Mouse (Mus musculus) CH12.LX (cell line): ENCODE measurements at regions not wholly inside any gene's neighbourhood (a gene's known extent, or its start where the extent isn't known, plus 50 kb on each side); places are given as distances from the start of the nearest gene placed in this dataset.

Source experiments
- DNase-seq: peaks from one replicate; pipeline ENCODE4 v3.0.0-alpha.2; 2013; ENCODE audit errors: extremely low read depth
- H3K27ac ChIP-seq: 2 replicates; pipeline ENCODE4 v1.5.1; 2012; ENCODE audit warnings: low read depth, mild to moderate bottlenecking, control low read depth, moderate library complexity; ENCODE audit not compliant: insufficient read depth
- H3K27me3 ChIP-seq: replicated peaks from 2 replicates; pipeline ENCODE3; 2012; ENCODE audit warnings: inconsistent platforms
- H3K36me3 ChIP-seq, 2 experiments: replicated peaks in 1 of 2; 2 replicates each; pipeline versions ENCODE3 to v1.6.1; 2012; ENCODE audit warnings: inconsistent platforms in 1 of 2, low read length in 1 of 2, mild to moderate bottlenecking in 1 of 2, mixed read lengths in 1 of 2, moderate library complexity in 1 of 2; ENCODE audit not compliant: control insufficient read depth in 1 of 2, insufficient read depth in 1 of 2
- H3K4me1 ChIP-seq, 2 experiments: 2 replicates each; pipeline ENCODE4 v1.6.1; 2012; ENCODE audit warnings: inconsistent platforms in 1 of 2, moderate library complexity in 1 of 2; ENCODE audit not compliant: insufficient read depth in 2 of 2, control insufficient read depth in 1 of 2
- H3K4me2 ChIP-seq: 2 replicates; pipeline ENCODE4 v1.6.1; 2012; ENCODE audit warnings: low read depth, mild to moderate bottlenecking, control low read depth; ENCODE audit not compliant: poor library complexity, insufficient read depth, severe bottlenecking
- H3K4me3 ChIP-seq, 3 experiments: fragments of 150-350 bp in 1 of 3; sonication (generic) in 1 of 3; replicated peaks in 1 of 3; 2 replicates each; pipeline versions ENCODE3 to v1.5.1; 2011 to 2012; ENCODE audit warnings: low read depth in 2 of 3, low read length in 2 of 3, mild to moderate bottlenecking in 2 of 3, moderate library complexity in 2 of 3, control low read depth in 1 of 3, improper control_type of control experiment in 1 of 3, inconsistent platforms in 1 of 3, mixed read lengths in 1 of 3; ENCODE audit not compliant: poor library complexity in 1 of 3
- H3K79me2 ChIP-seq: replicated peaks from 2 replicates; pipeline ENCODE4 v1.6.1; 2012; ENCODE audit warnings: mild to moderate bottlenecking, moderate library complexity; ENCODE audit not compliant: control insufficient read depth, poor library complexity, insufficient read depth, severe bottlenecking; ENCODE audit errors: extremely low read depth
- H3K9ac ChIP-seq: 2 replicates; pipeline ENCODE4 v1.6.1; 2012; ENCODE audit warnings: low read depth, mild to moderate bottlenecking, control low read depth, moderate library complexity; ENCODE audit not compliant: insufficient read depth
- H3K9me3 ChIP-seq: replicated peaks from 2 replicates; pipeline ENCODE3; 2012; ENCODE audit warnings: low read length, inconsistent platforms, mixed read lengths
- CHD1 ChIP-seq: IDR thresholded peaks from 2 replicates; pipeline ENCODE4 v1.6.1; 2012; ENCODE audit warnings: low read depth, low read length, improper control_type of control experiment, inconsistent platforms
- CTCF ChIP-seq, 2 experiments: IDR thresholded peaks in 1 of 2; conservative IDR thresholded peaks in 1 of 2; 2 replicates each; pipeline ENCODE4 v1.5.1; 2011 to 2012; ENCODE audit warnings: low read depth in 2 of 2, low read length in 2 of 2, improper control_type of control experiment in 1 of 2, inconsistent platforms in 1 of 2, mild to moderate bottlenecking in 1 of 2, moderate library complexity in 1 of 2
- E2F4 ChIP-seq: IDR thresholded peaks from 2 replicates; pipeline ENCODE4 v1.6.1; 2011; ENCODE audit warnings: low read depth, low read length, improper control_type of control experiment; ENCODE audit not compliant: insufficient replicate concordance
- EP300 ChIP-seq: IDR thresholded peaks from 2 replicates; pipeline ENCODE4 v1.6.1; 2011; ENCODE audit warnings: low read length, improper control_type of control experiment
- ETS1 ChIP-seq: conservative IDR thresholded peaks from 2 replicates; pipeline ENCODE4 v1.6.1; 2012; ENCODE audit warnings: low read depth, mild to moderate bottlenecking, inconsistent platforms, low read length, improper control_type of control experiment, moderate library complexity
- GABPA ChIP-seq: IDR thresholded peaks from 2 replicates; pipeline ENCODE4 v1.6.1; 2012; ENCODE audit warnings: low read depth, low read length, improper control_type of control experiment, inconsistent platforms; ENCODE audit not compliant: insufficient replicate concordance
- JUN ChIP-seq: IDR thresholded peaks from 2 replicates; pipeline ENCODE4 v1.6.1; 2011; ENCODE audit warnings: low read depth, mild to moderate bottlenecking, low read length, improper control_type of control experiment, moderate library complexity; ENCODE audit not compliant: insufficient read depth
- MAFK ChIP-seq: IDR thresholded peaks from 2 replicates; pipeline ENCODE4 v1.6.1; 2011; ENCODE audit warnings: low read length, improper control_type of control experiment; ENCODE audit not compliant: insufficient replicate concordance
- MAX ChIP-seq: IDR thresholded peaks from 2 replicates; pipeline ENCODE4 v1.6.1; 2011; ENCODE audit warnings: low read length, improper control_type of control experiment
- MAZ ChIP-seq: IDR thresholded peaks from 2 replicates; pipeline ENCODE4 v1.6.1; 2012; ENCODE audit warnings: low read depth, mild to moderate bottlenecking, inconsistent platforms, low read length, improper control_type of control experiment, moderate library complexity
- MEF2A ChIP-seq: IDR thresholded peaks from 2 replicates; pipeline ENCODE4 v1.6.1; 2014; ENCODE audit warnings: low read depth, mild to moderate bottlenecking, inconsistent platforms, low read length, improper control_type of control experiment, borderline replicate concordance
- MXI1 ChIP-seq: IDR thresholded peaks from 2 replicates; pipeline ENCODE4 v1.6.1; 2011; ENCODE audit warnings: mild to moderate bottlenecking, low read depth, low read length, improper control_type of control experiment
- MYC ChIP-seq: IDR thresholded peaks from 2 replicates; pipeline ENCODE4 v1.6.1; 2011; ENCODE audit warnings: low read depth, mild to moderate bottlenecking, improper control_type of control experiment, low read length
- NELFE ChIP-seq: IDR thresholded peaks from 2 replicates; pipeline ENCODE4 v1.6.1; 2011; ENCODE audit warnings: low read depth, low read length, improper control_type of control experiment
- NRF1 ChIP-seq: IDR thresholded peaks from 2 replicates; pipeline ENCODE4 v1.6.1; 2014; ENCODE audit warnings: low read depth, mild to moderate bottlenecking, inconsistent platforms, low read length, improper control_type of control experiment, moderate library complexity
- POLR2A ChIP-seq: IDR thresholded peaks from 2 replicates; pipeline ENCODE4 v1.6.1; 2011; ENCODE audit warnings: low read depth, mild to moderate bottlenecking, improper control_type of control experiment, low read length
- SMC3 ChIP-seq: IDR thresholded peaks from 2 replicates; pipeline ENCODE4 v1.6.1; 2011; ENCODE audit warnings: low read depth, low read length, improper control_type of control experiment
- TBP ChIP-seq: conservative IDR thresholded peaks from 2 replicates; pipeline ENCODE4 v1.6.1; 2011; ENCODE audit warnings: low read depth, low read length, improper control_type of control experiment
- TCF12 ChIP-seq: IDR thresholded peaks from 2 replicates; pipeline ENCODE4 v1.6.1; 2014; ENCODE audit warnings: low read depth, mild to moderate bottlenecking, inconsistent platforms, low read length, improper control_type of control experiment
- USF1 ChIP-seq: IDR thresholded peaks from 2 replicates; pipeline ENCODE4 v1.6.1; 2014; ENCODE audit warnings: low read depth, mild to moderate bottlenecking, inconsistent platforms, low read length, improper control_type of control experiment
- USF2 ChIP-seq: conservative IDR thresholded peaks from 2 replicates; pipeline ENCODE4 v1.6.1; 2011; ENCODE audit warnings: low read depth, low read length, improper control_type of control experiment
- ZKSCAN1 ChIP-seq: IDR thresholded peaks from 2 replicates; pipeline ENCODE4 v1.6.1; 2012; ENCODE audit warnings: low read depth, inconsistent platforms, low read length, improper control_type of control experiment, borderline replicate concordance
- ZNF384 ChIP-seq: IDR thresholded peaks from 2 replicates; pipeline ENCODE4 v1.6.1; 2012; ENCODE audit warnings: low read depth, low read length, improper control_type of control experiment, inconsistent platforms
- dilution Hi-C: fragments of 300-500 bp; cut with MboI; formaldehyde crosslinking; loops from 2 replicates; pipeline ENCODE4 v1.14.3; 2020; ENCODE audit warnings: low sequenced_read_pairs; ENCODE audit not compliant: extremely low pct_unique_long_range_greater_than_20kb, extremely low pct_ligation_motif_present
- in situ Hi-C: fragments of 300-500 bp; cut with MboI; formaldehyde crosslinking; loops from 3 replicates; pipeline ENCODE4 v1.14.3; 2019; ENCODE audit warnings: low sequenced_read_pairs, low pct_ligation_motif_present, low pct_unique_long_range_greater_than_20kb, mixed read lengths

DNA sequence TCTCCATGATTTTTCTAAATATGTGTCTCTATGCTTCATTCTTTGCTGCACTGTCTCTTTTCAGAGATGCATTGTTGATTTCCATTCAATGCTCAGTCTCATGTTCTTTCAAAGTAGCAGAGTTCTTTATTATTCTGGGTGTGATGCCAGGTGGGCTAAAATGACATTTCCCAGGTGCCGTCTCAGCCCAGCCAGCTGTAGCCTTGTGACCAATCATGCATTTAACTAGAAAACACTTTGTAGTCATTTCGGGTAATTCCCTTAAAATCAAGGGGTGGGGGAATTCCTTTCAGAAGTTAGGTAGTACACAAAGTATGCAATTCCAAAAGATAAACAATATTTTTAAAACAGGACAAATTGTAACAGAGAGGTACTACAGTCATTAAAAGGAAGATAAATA is 70.2 kb upstream of the Slc13a1 start:
- Histone ChIP-seq H3K4me2 (no peak overlapping the region), H3K4me3 (no peak overlapping the region), H3K36me3 (no peaks in the 10 kb centered on the region), H3K79me2 (no peaks in the 10 kb centered on the region), H3K27ac (no peak overlapping the region), H3K9ac (no peak overlapping the region), H3K9me3 (peaks cover 8% of the 10 kb centered on the region), H3K27me3 (no peaks in the 10 kb centered on the region), H3K4me1 (peaks cover 0 to 33% of the 10 kb centered on the region in 2 experiments; a peak in 2 of 4 replicates)
- DNase-seq: peak; percentile 19
- in situ Hi-C loops: no loop called here
- TF ChIP-seq NRF1 (no peak), EP300 (peak; percentile 48; the same call in 1 of the 2 replicates), POLR2A (no peak), ETS1 (peak; percentile 51), TCF12 (0 out of 2 replicates have a peak, but pooled peaks have one; percentile 44), NELFE (no peak), USF2 (no peak), MXI1 (no peak), ZNF384 (no peak), CTCF (conservative IDR thresholded peaks at IDR 0.05 in 1 of 2, IDR thresholded peaks at IDR 0.05 in 1 of 2; ENCODE audit: low read depth in 2 of 2, low read length in 2 of 2) (no peak), ZKSCAN1 (no peak)
- dilution Hi-C loops: no loop called here

DNA sequence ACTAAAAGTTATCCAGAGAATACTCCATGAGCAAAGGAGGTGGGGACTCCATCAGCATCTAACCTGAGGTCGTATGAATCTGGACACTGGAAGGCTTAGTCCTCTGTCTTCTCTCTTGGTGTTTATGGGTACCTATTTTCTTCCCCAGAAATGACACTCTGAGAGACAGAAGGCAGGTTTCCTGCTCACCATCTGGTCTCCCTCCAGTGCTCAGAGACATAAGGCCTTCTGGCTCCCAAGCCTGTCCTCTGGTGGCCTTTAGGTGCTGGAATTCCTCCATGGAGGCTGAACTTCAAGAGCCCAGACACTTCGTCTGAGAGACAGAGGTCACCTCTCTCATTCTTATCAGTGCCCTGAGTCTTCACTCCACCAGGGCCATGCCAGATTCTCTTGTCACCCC is 65.7 kb upstream of the Slc13a1 start:
- H3K4me3 ChIP-seq: no peak overlapping the region
- H3K27me3 ChIP-seq: no peaks in the 10 kb centered on the region
- no peak overlapping the region for H3K4me2 ChIP-seq
- in situ Hi-C loops: no loop called here
- H3K4me1 ChIP-seq: peaks cover 0 to 12% of the 10 kb centered on the region in 2 experiments; a peak in 2 of 4 replicates
- H3K27ac ChIP-seq: no peak overlapping the region
- TF ChIP-seq ETS1 (no peak), ZNF384 (no peak), TBP (no peak), NRF1 (no peak), CHD1 (no peak), GABPA (no peak)
- TF ChIP-seq, all 38 proteins: peak for 0
- Histone ChIP-seq H3K9me3 (peaks cover 8% of the 10 kb centered on the region), H3K36me3 (no peaks in the 10 kb centered on the region), H3K9ac (no peak overlapping the region), H3K79me2 (no peaks in the 10 kb centered on the region)
- DNase-seq: no peak
- dilution Hi-C loops: no loop called here

DNA sequence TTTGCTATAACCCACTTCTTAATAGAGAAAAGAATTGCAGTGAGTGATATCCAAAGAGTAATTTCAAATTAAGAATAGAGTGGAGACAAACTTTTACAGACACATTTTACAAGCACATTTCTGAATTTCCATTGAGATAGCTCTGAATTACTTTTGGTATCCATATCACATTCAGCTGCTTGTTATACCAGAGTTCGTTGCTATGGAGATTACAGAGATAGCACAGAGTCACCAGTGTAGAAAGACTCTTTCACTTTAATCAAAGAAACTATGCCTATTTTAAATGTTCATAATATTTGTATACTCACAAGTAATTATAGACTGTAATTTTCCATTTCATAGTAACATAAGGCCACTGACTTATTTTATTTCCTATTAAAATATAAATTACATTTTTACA is 52.7 kb upstream of the Slc13a1 start:
- TF ChIP-seq MAX (no peak), JUN (no peak), E2F4 (no peak), MEF2A (no peak), NELFE (no peak), USF1 (no peak), MAFK (no peak), MAZ (no peak), SMC3 (no peak), NRF1 (no peak), MYC (no peak)
- in situ Hi-C loops: no loop called here
- DNase-seq: no peak
- Histone ChIP-seq H3K4me2 (no peak overlapping the region), H3K79me2 (no peaks in the 10 kb centered on the region), H3K4me3 (no peak overlapping the region), H3K36me3 (no peaks in the 10 kb centered on the region), H3K27ac (no peak overlapping the region), H3K27me3 (no peaks in the 10 kb centered on the region), H3K9me3 (no peaks in the 10 kb centered on the region), H3K4me1 (no peaks in the 10 kb centered on the region), H3K9ac (no peak overlapping the region)
- dilution Hi-C loops: no loop called here
